Mouse (Mus musculus) liver, embryonic 11.5 days (tissue): ENCODE data around the gene Abhd17a. TPM values are rescaled to one million over a fixed set of nuclear protein-coding genes. Genes with fewer than 3 reads are reported as not detected.

Experiments
- ATAC-seq: fragments of 200-750 bp; cut with Nextera tagmentation; replicated peaks from 2 replicates; pipeline ENCODE4 v1.8.0; 2017; ENCODE audit warnings: moderate number of reproducible peaks, mild to moderate bottlenecking, moderate TSS enrichment, moderate library complexity; ENCODE audit not compliant: low FRiP score
- DNase-seq: peaks from one replicate; pipeline ENCODE4 v3.0.0-alpha.2; 2017; ENCODE audit warnings: low spot score
- H3K27ac ChIP-seq: fragments of 300-500 bp; sonication (generic); 2 replicates; pipeline ENCODE4 v1.5.1; 2014; ENCODE audit warnings: mild to moderate bottlenecking, low read depth, low read length, control low read depth
- H3K27me3 ChIP-seq: fragments of 300-500 bp; sonication (generic); replicated peaks from 2 replicates; pipeline ENCODE4 v1.6.1; 2014; ENCODE audit warnings: low read length, mixed read lengths; ENCODE audit not compliant: control insufficient read depth, insufficient read depth
- H3K36me3 ChIP-seq: fragments of 300-500 bp; sonication (generic); 2 replicates; pipeline ENCODE4 v1.6.1; 2014; ENCODE audit warnings: mild to moderate bottlenecking, low read length, moderate library complexity, mixed read lengths; ENCODE audit not compliant: control insufficient read depth, insufficient read depth
- H3K4me1 ChIP-seq: fragments of 300-500 bp; sonication (generic); replicated peaks from 2 replicates; pipeline ENCODE4 v1.6.1; 2014; ENCODE audit warnings: low read length, mixed read lengths; ENCODE audit not compliant: control insufficient read depth, insufficient read depth
- H3K4me2 ChIP-seq: fragments of 300-500 bp; sonication (generic); 2 replicates; pipeline ENCODE4 v1.6.1; 2014; ENCODE audit warnings: mild to moderate bottlenecking, control low read depth, moderate library complexity
- H3K4me3 ChIP-seq: fragments of 300-500 bp; sonication (generic); 2 replicates; pipeline ENCODE4 v1.5.1; 2014; ENCODE audit warnings: low read depth, low read length, control low read depth
- H3K9ac ChIP-seq: fragments of 300-500 bp; sonication (generic); 2 replicates; pipeline ENCODE4 v1.6.1; 2014; ENCODE audit warnings: low read depth, low read length, control low read depth
- H3K9me3 ChIP-seq: fragments of 300-500 bp; sonication (generic); 2 replicates; pipeline ENCODE4 v1.6.1; 2016; ENCODE audit warnings: low read length, inconsistent platforms, mixed read lengths; ENCODE audit not compliant: control insufficient read depth
- WGBS: fragments of 180-500 bp; shearing (Covaris S2); extraction: QIAGEN DNeasy Blood & Tissue Kit; methylation state at CpG from one replicate; pipeline ENCODE4 v1.1.7; 2014; 5-methylcytosine and 5-hydroxymethylcytosine counted together
- polyA plus RNA-seq: library from polyadenylated mRNA; unstranded; fragments of >200 nt; fragmentation: Nextera tagmentation; extraction: Ambion mirVana; gene quantifications from 2 replicates; pipeline ENCODE4 v1.2.1, GENCODE M21; 2014

Gene Abhd17a
- polyA plus RNA-seq, 1 experiment from 2014 or later: 96.5 TPM

- Histone ChIP-seq H3K9me3 (no peaks in the 10 kb centered on the region), H3K27ac (peak overlapping the region; percentile 95; the same call in 1 of the 2 replicates), H3K4me3 (no peak overlapping the region), H3K4me2 (peak overlapping the region; percentile 97), H3K27me3 (no peaks in the 10 kb centered on the region), H3K36me3 (peaks cover 6% of the 10 kb centered on the region), H3K9ac (no peak overlapping the region), H3K4me1 (peaks cover 53% of the 10 kb centered on the region)
- WGBS: 94% methylated on average over 29 of the region's 29 CpGs
- ATAC-seq: no peak
- DNase-seq: no peak
Observed at GRCm38 (mm10) chr10:80568876-80569275, 21.3 kb downstream of the Abhd17a start.

GRCm38 (mm10) chr10:80566375-80567092 lies 23.6 kb downstream of the Abhd17a start:
- Histone ChIP-seq H3K4me2 (no peak overlapping the region), H3K4me3 (no peak overlapping the region), H3K9ac (no peak overlapping the region), H3K4me1 (peaks cover 37% of the 10 kb centered on the region), H3K27me3 (no peaks in the 10 kb centered on the region), H3K36me3 (peaks cover 6% of the 10 kb centered on the region), H3K27ac (no peak overlapping the region), H3K9me3 (no peaks in the 10 kb centered on the region)
- DNase-seq (peak; percentile 82), ATAC-seq (peak; percentile 29; the same call in 1 of the 2 replicates)
- WGBS: 36% methylated on average over 17 of the region's 17 CpGs

- peak within 1 kb of the TSS; percentile 98 for H3K4me3 ChIP-seq
- H3K9ac ChIP-seq: peak within 1 kb of the TSS; percentile 95
- peak within 1 kb of the TSS; percentile 62 for H3K4me2 ChIP-seq
- H3K27me3 ChIP-seq: no peaks in the 10 kb centered on the region
- under 1% methylated on average over 72 of the region's 72 CpGs for whole genome bisulfite sequencing
- H3K36me3 ChIP-seq: no peaks in the 10 kb centered on the region
- no peaks in the 10 kb centered on the region for H3K9me3 ChIP-seq
- peak; percentile 95 for DNase-seq
- peak; percentile 79 for ATAC-seq
- H3K27ac ChIP-seq: peak within 1 kb of the TSS; percentile 76
- peaks cover 32% of the 10 kb centered on the region for H3K4me1 ChIP-seq
Observed at GRCm38 (mm10) chr10:80561116-80561944, 28.8 kb downstream of the Abhd17a start, which contains the start of gene Rexo1. Rexo1 (minus strand) TSS chr10:80561560.

GRCm38 (mm10) chr10:80560621-80561020 lies 29.5 kb downstream of the Abhd17a start:
- no peaks in the 10 kb centered on the region for H3K27me3 ChIP-seq
- peak overlapping the region; percentile 62 for H3K4me2 ChIP-seq
- ATAC-seq (peak; percentile 13; the same call in 1 of the 2 replicates), DNase-seq (no peak)
- H3K9ac ChIP-seq: peak overlapping the region; percentile 95
- H3K4me1 ChIP-seq: peaks cover 32% of the 10 kb centered on the region
- WGBS: 1% methylated on average over 13 of the region's 13 CpGs
- peak overlapping the region; percentile 98 for H3K4me3 ChIP-seq
- no peaks in the 10 kb centered on the region for H3K36me3 ChIP-seq
- no peaks in the 10 kb centered on the region for H3K9me3 ChIP-seq
- H3K27ac ChIP-seq: peak overlapping the region; percentile 76

- H3K9me3 ChIP-seq: no peaks in the 10 kb centered on the region
- no peaks in the 10 kb centered on the region for H3K27me3 ChIP-seq
- no peak overlapping the region for H3K27ac ChIP-seq
- H3K4me3 ChIP-seq: peak overlapping the region; percentile 98
- H3K36me3 ChIP-seq: no peaks in the 10 kb centered on the region
- H3K4me1 ChIP-seq: peaks cover 38% of the 10 kb centered on the region
- 83% methylated on average over 7 of the region's 7 CpGs for WGBS
- ATAC-seq: no peak
- H3K9ac ChIP-seq: peak overlapping the region; percentile 95
- peak overlapping the region; percentile 62 for H3K4me2 ChIP-seq
- no peak for DNase-seq
Observed at GRCm38 (mm10) chr10:80559431-80559830, 30.7 kb downstream of the Abhd17a start.

- Histone ChIP-seq H3K27ac (no peak overlapping the region), H3K9me3 (no peaks in the 10 kb centered on the region), H3K4me2 (no peak overlapping the region), H3K4me1 (peaks cover 57% of the 10 kb centered on the region), H3K4me3 (no peak overlapping the region), H3K27me3 (no peaks in the 10 kb centered on the region), H3K9ac (no peak overlapping the region), H3K36me3 (no peaks in the 10 kb centered on the region)
- 36% methylated on average over 5 of the region's 5 CpGs for WGBS
- peak; percentile 74 for DNase-seq
- no peak for ATAC-seq
Observed at GRCm38 (mm10) chr10:80557346-80557965, 32.7 kb downstream of the Abhd17a start.

GRCm38 (mm10) chr10:80553997-80554396 lies 36.1 kb downstream of the Abhd17a start:
- Histone ChIP-seq H3K9ac (peak overlapping the region; percentile 31; the same call in 1 of the 2 replicates), H3K4me2 (peak overlapping the region; percentile 57), H3K4me3 (peak overlapping the region; percentile 4; the same call in 1 of the 2 replicates), H3K4me1 (peaks cover 45% of the 10 kb centered on the region), H3K27me3 (no peaks in the 10 kb centered on the region), H3K9me3 (no peaks in the 10 kb centered on the region), H3K36me3 (peaks cover 11% of the 10 kb centered on the region), H3K27ac (peak overlapping the region; percentile 76)
- WGBS: 60% methylated on average over 6 of the region's 6 CpGs
- ATAC-seq (peak; percentile 40), DNase-seq (no peak)

GRCm38 (mm10) chr10:80553575-80553974 lies 36.6 kb downstream of the Abhd17a start:
- Histone ChIP-seq H3K4me3 (peak overlapping the region; percentile 4; the same call in 1 of the 2 replicates), H3K27ac (peak overlapping the region; percentile 76), H3K9me3 (no peaks in the 10 kb centered on the region), H3K4me1 (peaks cover 41% of the 10 kb centered on the region), H3K27me3 (no peaks in the 10 kb centered on the region), H3K9ac (peak overlapping the region; percentile 31; the same call in 1 of the 2 replicates), H3K4me2 (peak overlapping the region; percentile 57), H3K36me3 (peaks cover 11% of the 10 kb centered on the region)
- ATAC-seq (peak; percentile 92), DNase-seq (peak; percentile 62)
- 38% methylated on average over 8 of the region's 8 CpGs for WGBS
